Mouse (Mus musculus) right cerebral cortex, postnatal 36 days (tissue): Measurements from ENCODE around the gene Csgalnact2.

Experiments used
- DNase-seq, 2 experiments: peaks; one replicate each; pipeline ENCODE4 v3.0.0; 2022; ENCODE audit warnings: low spot score in 2 of 2, mixed read lengths in 1 of 2

Gene Csgalnact2

DNA sequence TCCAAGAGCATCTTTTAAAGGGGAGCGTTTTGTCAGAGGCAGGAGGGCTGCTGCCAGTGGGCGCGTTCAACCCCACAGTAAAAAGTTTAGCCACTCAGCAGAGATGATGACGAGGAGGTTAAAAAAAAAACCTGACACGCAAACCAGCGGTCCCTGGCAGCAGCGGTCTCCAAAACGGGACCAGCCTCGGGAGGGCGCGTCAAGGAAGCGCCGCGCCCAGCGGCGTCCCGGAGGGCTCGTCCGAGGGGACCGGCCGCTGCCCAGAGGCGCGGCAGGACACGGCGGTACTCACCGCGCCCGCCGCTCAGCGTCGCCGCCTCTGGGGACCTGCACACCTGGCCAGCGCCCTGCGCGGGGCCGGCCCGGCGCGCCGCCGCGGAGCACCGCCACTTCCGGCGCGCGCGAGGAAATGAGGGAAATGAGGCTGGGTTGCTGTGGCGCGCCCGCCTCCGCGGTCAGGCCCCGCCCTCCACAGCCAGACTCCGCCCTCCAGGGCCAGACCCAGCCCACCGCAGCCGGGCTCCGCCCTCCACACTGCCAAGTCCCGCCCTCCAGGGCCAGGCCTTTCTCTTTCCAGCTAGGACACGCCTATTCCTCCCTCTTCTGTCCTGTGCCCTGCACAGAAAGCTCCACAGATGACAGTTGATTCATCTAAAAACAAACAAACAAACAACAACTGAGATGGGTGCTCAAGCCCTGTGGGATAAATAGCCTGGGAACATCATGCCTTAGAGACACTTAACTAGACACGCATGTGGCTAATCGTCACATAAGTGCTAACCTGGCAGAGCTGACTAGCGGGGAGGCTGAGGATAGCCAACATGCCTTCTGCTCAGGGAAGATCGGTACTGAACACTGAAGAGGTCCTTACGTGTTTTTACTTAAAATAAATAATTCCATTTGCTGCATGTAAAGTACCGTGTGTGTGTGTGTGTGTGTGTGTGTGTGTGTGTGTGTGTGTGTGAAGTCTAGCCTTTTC lies at the start of gene Csgalnact2:
Gene Csgalnact2 (minus strand): TSS at position 410 of the 979 bp plus-strand sequence.
- DNase-seq, result peak; percentile 88 to 89

DNA sequence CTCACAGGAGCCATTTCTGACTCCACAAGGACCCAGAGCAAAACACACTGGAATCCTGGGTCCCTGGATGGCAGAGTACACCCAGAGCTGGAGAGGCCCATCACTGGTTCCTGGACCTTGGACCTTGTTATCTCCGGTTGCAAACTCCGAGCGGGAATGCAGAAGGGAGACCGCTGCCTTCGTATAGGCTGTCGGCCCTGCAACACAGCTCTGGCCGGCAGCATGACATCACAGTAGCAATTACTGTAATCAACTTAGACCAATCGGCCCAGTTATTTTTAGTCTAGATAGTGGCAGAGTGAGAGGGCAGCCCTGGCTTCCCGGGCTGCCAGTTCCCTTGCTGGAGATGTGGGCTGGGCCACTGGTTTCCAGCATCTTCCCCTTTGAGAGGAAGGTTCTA lies 49.7 kb upstream of the Csgalnact2 start:
- no peak for DNase-seq

DNA sequence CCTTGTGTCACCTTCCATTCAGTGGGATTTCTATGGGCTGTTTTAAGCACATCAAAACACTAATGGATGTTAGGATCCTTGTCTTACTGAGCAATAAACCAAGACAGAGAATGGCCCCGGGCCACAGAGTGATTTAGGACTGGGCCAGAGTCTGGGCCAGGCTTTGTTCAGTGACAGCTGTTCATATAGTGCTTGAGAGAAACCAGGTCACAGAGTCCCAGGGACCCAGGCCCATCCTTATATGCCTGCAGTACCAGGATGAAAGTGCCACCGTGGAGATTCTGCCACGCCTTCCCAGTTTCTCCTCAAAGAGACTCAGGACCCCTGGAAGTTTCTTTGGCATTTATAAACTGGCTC lies 48.3 kb upstream of the Csgalnact2 start:
- DNase-seq, result no peak

DNA sequence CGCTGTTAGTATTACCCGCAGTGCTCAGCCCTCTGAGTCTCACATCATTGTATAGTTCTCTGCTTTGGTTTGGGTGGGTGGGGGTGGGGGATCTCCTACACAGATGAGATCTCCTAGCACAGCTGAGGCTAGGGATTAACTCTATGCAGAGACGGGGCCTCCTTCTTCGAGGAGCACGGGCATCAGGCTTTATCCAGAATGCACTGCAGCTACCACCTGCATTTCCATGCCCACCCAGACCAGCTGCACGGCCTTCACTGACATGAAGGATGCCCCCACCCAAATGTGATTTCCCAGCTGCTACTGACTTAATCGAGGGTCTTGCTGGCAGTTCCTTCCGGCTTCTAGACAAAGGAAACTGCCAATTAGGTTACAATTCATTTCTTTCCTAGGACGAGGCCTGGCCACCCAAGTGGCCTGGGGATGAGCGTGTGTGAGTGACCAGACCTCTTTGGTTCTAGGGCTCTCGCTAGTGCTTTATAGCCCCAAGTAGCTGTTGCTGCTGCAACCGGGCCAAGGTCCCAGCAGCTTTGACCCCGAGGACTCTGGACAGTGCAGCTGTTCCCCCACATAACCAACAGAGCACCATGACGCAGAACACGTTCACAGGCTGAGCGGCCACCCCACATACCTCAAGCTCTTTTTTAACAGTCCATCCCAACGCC lies 47.8 kb upstream of the Csgalnact2 start:
- no peak for DNase-seq

DNA sequence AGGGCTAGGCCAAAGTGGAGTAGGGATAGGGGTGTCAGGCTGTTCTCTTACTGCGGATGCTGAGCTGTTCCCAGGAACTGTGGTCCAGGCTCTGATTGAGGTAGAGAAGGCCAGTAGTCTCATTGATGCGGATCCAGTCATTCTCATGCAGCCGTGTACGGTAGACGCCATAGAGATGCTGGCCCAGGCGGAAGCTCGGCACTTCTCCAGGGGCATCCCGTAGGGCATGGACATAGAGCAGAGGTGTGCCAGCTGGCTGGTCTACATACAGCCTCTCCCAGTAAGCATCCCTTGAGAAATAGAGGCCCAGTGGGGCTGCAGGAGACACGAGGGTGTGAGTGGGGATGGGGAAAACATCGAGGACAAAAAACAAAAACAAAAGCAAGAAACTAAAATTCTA lies 45.2 kb upstream of the Csgalnact2 start:
- DNase-seq, result no peak

DNA sequence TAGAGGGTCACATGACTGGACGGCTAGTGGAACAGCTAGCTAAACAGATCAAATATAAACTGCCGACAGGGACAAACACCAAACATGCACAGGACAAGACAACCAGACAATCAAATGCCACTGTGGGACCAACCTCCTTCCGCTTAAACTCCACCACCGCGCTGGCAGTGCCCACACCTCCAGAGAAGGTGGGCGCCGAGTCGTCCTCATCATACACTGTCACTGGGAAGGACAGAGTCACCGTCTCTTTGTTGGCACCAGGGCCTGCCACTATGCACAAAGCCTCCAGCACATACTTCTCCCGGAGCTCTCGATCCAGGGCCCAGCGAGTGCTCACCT lies 41.1 kb upstream of the Csgalnact2 start:
- DNase-seq, result no peak

DNA sequence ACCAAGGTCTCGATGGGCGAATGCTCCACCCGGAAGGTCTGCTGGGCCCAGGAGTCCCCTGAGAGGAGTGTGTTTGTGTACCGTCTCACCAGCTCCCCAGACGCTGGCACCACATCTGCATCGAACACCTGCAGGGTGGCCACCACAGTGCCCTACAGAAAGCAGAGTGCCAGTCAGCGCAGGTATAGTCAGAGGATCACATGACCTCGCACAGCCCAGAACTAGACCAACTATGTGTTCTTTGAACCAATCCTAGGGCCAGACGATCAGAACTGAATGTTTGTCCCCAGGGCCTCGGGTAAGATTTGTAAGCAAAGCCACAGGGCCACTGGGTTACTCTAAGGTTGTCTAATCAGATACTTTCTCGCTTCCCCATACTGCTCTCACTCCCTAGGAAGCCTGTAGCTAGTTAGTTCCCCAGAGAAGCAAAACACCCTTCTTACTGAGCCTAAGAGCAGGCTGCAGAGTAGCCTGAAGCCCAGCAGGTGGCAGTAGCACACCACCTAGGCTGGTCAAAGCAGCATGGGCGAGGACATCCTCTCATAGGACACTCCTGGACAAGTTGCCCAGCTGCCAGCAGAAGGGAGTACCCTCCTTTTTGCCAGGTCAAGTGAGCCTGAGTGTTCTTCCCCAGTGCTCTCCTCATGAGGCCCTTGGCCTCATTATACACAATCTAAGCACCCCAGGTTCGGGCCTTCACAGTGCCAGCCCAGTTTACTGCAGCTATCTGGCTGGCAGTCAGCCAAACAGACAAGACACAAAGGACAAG lies 40.6 kb upstream of the Csgalnact2 start:
- DNase-seq, result peak; percentile 43 to 57

DNA sequence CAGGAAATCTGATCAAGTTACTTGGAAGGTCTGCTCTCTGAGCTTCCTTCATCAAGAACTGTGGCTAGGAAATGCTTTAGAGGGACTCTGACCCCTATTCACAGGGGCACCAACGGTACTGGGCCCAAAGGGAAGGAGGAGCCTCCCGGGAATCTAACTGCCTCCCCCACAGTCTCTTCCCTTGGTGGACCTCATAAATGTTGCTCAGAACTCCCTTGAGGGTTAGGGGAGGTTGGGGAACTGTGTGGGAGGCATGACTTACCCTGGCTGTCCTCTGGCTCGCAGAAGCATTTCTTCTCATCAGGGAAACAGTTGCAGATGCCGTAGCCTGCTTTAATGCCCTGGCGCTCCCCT lies 35.0 kb upstream of the Csgalnact2 start:
- DNase-seq, result no peak

DNA sequence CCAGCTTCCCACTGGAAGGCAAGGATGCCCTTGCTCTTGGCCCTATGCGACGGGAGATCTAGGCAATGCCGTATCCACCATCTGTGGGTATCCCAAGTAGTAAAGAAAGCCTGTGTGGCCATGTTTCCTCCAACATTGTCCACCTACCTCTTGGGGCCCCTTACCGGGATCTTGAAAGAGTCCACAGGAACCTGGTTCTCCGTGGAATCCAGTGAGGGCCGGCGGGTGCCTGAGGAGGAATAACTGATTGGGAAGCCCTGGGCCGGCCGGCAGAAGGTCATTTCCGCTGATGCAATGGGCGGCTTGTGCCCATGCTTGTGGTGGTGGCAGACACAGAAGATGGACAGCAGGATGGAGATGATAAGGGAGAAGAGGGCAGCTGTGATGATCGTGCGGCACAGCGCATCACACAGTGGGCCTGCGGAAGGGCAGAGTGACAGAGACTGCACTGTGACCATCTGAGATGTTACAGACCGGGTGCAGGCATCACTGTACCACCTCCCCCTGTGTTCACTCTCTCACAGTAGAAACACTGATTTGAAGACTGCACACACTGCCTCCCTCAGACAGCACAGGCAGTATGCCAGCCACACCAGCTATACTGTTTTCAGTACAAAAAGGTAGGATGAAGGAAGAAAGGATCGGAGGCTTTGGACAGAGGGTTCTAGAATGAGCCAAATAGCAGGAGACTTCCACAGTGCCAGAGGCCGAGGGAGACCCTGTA lies 34.5 kb upstream of the Csgalnact2 start:
- DNase-seq, result no peak

DNA sequence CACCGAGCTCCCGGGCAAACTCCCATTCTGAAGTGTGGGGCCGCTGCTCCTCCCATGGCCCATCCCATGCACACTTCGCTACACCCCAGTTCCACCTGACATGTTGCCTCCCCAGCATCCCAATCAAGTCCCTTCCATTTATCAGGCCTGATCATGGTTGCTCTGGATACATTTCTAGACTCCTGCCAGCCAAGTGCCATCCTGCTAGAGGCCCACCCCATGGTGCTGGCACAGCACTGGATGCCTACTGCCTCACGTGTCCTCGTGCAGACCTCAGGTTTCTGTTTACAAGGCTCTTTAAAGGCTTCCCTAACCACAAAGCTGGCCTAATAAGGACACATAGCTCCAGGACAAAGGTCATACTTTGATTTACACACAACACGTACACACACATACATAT lies 32.4 kb upstream of the Csgalnact2 start:
- no peak for DNase-seq

DNA sequence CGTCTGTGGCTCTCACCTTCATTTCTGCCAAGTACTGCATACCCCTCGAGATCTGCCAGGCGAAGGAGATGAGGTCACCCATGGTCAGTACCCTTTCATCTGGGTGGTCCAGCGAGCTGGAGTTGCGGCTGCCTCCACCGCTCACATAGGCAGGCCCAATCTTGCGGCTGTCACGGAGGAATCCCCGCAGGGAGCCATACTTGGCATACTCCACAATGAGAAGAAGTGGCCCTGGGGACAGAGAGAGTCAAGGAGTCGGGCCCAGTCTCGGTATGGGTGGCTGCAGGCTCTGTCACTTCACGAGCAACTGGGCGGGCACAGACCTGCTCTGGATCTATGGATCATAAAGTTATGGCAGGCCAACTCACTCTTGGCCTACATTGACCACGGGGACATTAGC lies 29.2 kb upstream of the Csgalnact2 start:
- DNase-seq, result no peak

DNA sequence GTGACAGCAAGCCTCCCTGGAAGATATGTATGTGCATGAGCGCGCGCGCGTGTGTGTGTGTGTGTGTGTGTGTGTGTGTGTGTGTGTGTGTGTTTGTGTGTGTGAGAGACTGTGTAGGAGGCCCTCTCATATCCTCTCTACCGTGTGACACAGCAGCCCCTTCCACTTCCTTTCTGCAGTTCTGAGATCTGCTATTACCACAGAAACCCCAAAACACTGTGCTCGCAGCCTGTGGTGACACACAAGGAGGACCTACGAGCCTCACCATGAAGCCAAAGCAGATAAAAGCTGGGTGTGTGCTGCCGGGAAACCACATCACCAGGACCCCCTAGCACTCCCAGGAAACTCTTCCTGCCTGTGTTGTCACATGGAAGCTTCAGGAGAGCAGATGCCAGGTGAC lies 28.1 kb upstream of the Csgalnact2 start:
- DNase-seq, result no peak

DNA sequence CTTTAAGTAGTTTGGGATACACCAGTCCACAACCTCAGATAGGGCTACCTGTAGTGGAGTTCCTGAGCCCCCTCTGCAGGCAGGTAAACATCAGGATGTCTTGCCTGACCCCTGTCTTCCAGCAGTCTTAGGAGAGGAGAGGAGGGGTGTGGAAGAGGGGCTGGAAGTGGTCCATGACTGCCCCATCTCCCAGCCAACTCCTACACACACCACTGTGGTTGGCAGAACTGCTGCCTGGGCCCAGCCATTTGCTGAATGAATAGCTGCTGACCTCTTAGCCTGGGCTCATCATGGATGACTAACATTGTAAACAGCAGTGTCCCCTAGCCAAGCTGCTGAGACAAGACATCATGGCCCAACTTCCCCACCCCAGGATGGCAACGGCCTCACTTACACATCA lies 26.6 kb upstream of the Csgalnact2 start:
- DNase-seq, result no peak

DNA sequence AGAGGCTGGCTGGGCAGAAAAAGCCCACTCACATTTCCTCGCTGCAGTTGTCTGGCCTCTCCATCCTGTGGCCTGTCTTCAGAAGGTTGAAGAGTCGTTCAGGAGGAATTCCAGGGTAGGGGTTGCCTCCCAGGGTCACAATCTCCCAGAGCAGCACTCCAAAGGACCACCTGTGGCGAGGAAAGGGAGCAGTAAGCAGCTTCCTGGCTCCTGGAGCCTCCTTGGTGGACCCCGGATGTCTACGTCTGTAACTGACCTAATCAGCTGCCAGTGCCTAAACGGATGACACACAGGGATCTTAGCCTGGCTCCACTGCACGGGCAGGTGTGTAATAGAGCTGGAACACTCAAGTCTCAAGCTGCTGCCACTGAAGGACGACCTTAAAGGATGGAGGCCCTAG lies 25.8 kb upstream of the Csgalnact2 start:
- no peak for DNase-seq

DNA sequence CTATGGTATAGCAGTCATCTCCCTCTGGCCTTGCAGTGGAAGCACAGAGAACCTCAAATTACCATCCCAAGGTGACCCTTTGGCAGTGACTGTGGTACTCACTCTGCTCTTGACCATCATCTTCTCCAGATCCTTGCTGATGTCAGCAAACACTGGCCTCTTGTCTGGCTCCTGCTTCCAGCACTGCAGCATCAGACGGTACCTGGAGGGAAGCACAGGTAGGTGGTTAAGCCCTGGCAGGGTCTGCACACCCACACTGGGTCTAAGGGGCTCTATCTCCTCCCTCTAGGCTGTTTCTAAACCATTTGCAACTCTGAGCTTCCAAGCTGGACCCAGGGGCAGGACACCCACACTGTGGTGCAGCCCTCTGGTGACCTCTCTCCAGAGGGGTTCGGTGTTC lies 24.1 kb upstream of the Csgalnact2 start:
- no peak for DNase-seq

DNA sequence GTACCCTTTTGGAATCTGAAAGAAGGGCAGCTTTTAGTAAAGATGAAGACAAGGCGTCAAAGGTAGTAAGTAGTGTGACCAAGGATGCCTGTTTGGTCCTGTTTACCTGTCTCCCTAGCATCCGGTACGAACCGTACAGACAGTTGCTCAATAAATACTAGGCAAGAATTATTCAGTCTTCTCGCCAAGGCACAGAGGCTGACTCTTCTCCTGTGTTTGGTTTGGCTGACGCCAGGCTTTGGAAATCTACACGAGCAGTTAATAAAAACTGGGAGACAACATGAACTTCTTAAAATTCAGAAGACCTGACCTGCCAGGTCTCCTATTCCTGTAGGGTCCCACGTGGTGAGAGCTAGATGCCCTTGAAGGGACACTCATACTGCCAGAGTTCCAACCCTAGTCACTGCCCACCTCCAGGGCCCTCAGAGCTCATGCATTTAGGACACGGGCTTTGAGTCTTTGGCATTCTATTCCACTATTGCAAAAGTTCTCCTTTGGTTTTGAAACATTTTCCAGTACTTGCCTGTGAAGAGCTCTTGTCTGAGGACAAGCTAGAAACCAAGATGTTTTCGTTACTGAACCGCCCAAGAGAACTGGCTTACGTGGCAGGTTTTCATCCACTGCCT lies 23.6 kb upstream of the Csgalnact2 start:
- DNase-seq, result no peak

DNA sequence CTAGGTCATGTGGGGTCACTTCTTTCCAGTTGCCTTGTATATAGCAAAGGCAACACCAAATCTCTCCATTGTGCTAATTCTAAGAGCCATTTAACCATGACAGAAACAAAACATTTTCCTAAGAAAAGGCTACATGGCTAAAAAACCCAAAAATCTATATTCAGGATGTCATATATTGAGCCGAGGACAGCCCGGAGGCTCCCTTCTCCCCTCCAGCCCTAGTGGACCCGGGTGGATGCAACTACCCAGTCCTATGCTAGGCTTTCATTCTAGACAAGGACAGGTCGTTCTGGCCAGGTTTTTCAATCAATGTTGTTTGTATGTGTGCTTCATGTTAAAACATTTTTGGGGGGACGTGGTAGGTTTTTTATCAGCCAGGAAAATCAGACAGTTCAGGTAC lies 14.2 kb upstream of the Csgalnact2 start:
- DNase-seq, result no peak

DNA sequence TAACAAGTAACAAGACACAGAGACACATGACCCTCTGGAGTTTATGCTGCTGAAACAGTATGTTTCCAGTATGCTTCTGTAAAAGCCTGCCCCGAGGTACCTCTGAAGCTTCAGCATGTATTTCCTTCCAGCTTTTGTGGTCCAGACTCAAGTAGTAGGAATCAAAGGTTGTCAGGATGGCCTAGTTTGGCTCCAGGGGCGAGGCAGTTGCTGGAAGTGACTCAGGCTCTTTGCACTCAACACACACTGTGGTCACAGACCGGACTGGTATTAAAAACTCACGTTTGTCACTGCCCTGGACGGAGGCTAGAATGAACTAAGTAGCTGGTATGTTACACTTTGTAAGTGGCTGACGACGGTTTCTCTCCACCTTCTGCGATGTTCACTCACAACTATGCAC lies 12.0 kb upstream of the Csgalnact2 start:
- DNase-seq, result no peak

DNA sequence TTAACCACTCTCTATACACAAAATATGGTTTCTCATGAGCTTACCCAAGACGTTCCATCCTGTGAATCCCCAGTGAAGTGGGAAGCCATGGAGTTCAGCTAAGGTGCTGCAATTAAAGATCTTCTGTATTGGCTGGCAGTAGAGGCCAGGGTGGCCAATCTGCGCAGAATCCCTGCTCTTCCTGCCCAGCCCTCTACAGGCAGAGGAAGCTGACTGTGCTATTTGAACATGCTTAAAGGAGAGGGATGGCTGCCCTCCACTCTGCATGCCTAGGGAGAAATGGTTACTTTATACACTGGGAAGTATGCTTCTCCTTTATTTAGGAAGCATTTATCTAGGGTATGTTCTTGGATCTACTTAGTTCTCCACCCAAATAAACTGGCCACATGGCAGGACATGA lies 11.6 kb upstream of the Csgalnact2 start:
- DNase-seq, result no peak

DNA sequence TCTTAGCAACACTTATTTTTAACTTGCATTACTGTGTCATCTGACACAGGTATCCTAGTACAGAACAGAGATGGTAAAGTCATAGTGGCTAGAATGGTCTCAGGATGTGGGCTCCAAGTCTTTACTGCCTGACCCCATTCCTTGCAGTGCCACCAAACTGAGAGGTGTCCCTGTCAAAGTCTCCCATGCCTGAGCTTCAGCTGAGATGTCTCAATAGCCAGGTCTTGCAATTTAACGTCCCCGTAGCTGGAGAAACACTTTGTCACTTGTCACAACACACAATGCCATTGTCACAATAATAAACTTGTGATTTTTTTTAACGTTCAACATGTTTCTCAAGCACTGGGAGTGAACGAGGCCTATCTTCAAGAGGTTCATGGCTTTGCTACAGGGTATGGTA lies 11.2 kb upstream of the Csgalnact2 start:
- DNase-seq, result no peak

DNA sequence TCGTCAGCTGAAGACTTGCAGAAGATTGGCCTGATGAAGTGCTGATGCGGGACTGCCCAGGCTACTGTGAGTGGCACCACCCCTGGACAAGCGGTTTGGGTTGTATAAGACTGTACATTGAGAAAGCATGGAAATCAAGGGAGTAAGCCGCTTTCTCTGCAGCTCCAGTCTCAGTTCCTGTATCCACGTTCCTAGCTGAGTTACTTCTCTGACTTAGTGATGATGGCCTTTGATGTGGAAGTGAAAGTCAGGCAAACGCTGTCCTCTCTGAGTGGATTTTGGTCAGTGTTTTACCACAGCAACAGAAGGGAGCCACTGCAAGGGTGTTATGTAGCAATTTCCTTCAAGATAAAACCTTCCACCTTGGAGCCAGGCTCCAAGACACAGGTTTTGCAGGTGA lies 2.0 kb upstream of the Csgalnact2 start:
- no peak for DNase-seq

DNA sequence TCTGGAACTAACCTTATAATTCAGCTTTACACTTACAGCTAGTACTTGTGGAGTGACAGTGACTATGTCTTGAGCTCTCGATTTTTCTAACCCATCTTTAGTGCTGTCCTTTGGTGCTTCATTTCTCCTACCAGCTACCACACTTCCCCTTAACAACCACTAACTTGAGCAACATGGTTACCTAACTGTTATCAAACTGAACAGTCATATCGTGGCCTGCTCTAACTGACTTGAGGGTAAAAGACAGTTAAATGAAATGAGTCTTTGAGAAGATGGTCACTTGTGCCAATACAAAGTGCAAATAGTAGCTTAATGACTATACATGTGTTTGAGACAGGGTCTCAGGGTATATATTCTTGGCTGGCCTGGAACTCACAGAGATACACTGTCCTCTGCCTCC lies 1.8 kb downstream of the Csgalnact2 start:
- DNase-seq, result no peak
